Mouse (Mus musculus): Measurements from ENCODE around the gene Scamp3.
"Not testable (repeated sequence)": the region's sequence is repeated elsewhere in the genome, so short reads cannot be mapped to it uniquely, and the experiment has no call there.

The Scamp3 gene

DNA sequence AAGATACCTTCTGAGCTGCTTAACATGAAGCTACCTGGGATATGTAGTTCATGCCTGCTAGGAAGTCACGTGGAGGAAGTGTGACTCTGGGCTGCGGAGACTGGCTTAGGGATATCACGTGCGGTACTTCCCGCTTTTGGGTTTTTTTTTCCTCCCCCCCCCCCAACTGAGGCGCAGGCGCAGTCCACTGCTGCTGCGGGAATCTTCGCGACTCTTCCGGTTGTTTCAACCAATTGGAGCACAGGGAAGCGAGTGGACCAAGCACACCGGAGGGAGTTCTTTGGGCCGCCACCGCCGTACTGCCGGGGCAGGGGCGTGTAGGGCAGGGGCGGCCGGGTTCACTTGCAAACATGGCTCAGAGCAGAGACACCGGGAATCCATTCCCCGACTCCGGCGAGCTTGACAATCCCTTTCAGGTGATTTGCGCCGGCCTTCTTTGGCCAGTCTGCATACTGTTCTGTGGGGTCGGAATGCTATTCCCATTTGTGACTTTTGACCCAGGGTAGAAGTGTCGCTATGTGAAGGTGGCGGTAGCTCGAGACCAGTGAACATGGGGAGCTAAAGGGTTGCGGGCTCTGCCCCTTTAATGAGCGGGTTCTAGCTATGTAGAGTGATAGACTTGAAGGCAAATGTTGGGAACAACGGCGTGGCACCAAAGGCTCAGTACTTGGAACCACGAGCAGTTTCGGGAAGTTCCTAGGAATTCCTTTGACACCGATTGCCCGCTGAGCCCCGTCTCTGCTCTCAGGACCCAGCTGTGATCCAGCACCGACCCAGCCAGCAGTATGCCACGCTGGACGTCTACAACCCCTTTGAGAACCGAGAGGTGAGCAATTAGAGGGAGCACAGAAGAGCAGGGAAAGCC is at the start of gene Scamp3:
Gene Scamp3 (plus strand): TSS at position 232 of the 865 bp plus-strand sequence.
- peak; percentile 86 for DNase-seq (ENCODE audit: low spot score)

DNA sequence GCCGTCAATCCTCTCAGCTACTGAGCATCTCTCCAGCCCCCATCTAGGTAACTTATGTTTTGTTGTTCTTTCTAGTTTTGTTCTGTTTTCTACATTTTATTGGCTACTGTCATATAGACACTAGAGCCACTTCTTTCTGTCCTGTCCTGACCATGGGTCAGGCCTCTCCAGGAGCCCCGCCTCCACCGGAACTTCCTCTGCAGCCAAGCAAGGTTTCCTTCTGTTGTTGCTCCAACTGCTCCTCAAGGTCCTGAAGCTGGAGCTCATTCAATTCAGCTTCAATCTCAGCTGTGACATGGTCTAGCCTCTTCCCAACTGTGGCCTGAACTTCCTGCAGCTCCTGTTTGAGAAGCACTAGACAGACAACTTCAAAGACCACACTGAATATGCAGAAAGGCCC is 47.4 kb upstream of the Scamp3 start:
- no peak for DNase-seq (ENCODE audit: low spot score)

DNA sequence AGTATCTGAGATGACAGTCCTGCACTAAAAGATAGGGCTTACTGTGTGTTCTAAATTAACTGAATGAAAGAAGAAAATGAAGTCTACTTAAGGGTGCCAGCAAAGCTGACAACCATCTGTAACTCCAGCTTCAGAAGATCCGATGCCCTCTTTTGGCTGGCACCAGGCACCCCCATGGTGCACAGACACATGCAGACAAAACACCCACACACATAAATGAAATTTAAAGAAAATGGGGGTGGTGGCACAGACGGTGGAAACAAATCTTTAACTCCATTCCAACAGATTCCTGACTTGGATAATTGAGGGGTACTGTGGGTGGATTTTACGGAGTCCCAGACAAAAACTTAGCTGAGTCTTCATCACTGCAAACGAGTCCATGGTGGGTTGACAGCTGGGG is 45.5 kb upstream of the Scamp3 start:
- no peak for DNase-seq (ENCODE audit: low spot score)

DNA sequence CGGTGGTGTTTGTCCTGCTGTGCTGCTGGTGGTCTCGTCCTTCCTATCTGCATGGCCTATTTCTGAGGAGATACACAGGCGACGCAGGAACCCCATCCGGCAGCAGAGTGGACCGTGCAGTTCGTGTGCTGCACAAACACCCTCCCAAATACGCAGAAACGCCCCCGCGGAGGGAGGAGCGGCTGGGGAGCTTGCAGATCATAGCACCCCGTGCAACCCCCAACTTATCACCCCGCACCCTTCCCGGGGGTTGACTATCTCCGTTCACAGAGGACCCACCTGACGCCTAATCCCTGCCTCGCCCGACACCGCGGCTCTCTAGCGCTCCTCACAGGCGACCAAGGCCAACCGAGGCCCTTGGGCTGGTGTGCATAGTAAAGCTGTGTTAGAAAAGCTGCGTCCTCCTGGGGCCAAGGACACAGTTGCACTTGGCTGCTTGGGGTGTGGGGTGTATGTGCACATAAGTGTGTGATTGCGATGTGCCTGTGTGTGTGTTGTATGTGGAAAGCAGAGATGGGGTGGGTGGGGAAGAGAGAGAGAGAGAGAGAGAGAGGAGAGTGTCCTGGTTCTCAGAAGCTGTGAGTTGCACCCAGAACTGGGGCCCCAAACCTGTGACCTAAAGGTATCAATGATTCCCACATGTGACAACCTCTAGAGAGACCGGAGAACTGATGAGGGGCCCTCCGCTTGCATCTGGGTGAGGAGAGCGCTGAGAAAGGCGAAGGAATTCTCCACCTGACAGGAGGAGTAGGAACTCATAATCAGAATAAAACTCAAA is 44.8 kb upstream of the Scamp3 start:
- DNase-seq (ENCODE audit: low spot score) = peak; percentile 63

DNA sequence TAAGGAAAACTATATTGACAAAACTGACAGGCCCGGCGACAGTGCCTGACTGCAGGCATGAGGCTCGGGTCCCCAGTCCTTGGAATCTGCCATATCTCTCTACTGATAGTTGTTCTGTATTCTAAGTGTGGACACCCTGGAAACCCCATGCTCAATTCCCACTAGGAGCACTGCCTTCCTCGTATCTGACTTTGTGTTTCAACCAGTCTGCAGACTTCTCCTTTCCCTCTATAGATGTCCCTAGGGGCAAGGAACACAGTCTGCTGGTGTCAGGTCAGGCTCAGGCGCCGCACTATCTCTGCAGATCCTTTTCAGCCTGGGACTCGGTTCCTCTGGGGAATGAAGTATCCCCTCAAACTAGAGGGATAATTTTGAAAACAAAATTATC is 44.2 kb upstream of the Scamp3 start:
- no peak for DNase-seq (ENCODE audit: low spot score)

DNA sequence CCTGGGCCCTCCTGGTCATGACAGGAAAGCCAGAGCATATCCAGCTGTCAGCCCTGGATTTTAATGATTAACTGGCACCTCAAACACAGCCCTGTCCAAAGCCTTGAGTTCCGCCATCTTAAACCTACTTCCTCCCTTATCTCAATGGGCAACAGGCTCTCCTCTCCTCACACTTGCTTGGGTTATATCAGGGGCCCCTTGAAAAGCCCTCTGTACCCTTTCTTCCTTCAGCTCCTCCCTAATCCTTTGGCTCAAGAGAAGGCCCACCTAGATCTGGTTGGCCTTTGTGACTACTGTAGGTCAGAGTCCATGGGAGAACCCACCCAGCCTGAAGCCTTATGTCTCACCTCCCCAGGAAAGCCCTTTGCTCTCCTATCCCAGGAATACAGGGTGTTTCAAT is 43.5 kb upstream of the Scamp3 start:
- DNase-seq (ENCODE audit: low spot score) = no peak

DNA sequence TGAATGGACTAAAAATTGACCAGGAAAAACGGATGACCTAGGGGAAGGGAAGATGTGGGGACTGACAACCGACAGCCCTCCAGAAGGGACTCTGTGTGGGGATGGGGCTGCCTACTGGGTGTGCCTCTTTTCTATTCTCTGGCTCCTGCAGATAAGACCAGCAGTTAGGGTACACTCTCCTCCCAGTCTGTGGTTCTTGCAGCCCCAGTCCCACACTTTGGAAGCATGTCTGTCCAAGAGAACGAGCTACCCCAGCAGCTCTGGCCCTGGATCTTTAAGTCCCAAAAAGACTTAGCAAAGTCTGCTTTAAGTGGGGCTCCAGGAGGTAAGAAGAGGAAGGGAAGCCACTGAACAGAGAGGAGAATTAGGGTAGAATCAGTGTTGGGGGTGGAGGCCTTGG is 41.3 kb upstream of the Scamp3 start, which contains the start of gene Pklr:
Gene Pklr (plus strand): TSS at position 185 of the 400 bp plus-strand sequence.
- DNase-seq (ENCODE audit: low spot score) = no peak

DNA sequence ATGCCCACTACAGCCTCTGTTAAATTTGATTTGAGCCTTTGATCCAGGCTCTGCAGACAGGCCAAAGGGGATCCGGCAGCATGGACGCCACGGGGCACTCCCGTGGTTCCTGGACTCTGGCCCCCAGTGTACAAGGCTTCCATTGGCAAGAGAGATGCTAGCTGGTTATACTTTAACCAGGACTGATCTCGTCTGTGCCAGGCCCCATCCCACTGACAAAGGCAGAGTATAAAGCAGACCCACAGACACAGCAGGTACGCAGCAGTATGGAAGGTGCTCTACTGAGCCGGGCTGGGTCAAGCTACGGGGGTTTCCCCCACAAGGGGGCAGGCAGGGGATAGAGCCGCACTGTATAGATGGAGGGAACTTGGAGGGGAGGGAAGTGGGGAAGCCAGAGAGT is 40.9 kb upstream of the Scamp3 start:
- no peak for DNase-seq (ENCODE audit: low spot score)

DNA sequence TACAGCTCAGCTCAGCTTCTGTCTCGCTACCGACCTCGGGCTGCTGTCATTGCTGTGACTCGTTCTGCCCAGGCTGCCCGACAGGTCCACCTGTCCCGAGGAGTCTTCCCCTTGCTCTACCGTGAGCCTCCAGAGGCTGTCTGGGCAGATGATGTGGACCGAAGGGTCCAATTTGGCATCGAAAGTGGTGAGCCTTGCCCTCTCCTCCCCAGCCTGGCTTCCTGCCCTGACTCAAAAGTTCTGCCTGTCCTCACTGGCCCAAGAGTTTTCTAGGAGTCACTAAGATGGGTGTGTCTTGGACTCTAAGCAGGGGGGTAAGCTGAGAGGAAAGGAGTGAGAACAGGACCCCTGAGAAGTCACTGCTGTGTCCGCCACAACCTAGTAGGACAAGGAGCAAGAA is 32.5 kb upstream of the Scamp3 start:
- DNase-seq (ENCODE audit: low spot score) = no peak

DNA sequence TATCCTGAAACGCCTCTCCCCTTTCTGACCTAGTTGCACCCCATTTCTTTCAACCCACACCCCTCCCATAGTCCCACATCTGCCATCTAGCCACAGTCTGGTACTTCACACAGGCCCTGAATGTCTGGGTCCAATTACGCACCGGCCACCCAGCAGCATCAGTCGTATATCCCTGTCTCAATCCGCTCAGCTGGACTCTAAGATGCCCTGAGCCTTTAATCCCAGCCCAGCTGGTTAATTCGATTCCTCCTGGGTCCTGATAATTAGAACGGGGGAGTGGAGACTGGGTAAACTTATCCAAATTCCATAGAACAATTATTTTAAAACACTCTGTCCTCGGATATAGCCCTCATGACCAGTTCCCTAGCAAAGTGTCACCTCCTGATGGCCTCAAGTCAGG is 31.7 kb upstream of the Scamp3 start:
- DNase-seq (ENCODE audit: low spot score) = no peak

DNA sequence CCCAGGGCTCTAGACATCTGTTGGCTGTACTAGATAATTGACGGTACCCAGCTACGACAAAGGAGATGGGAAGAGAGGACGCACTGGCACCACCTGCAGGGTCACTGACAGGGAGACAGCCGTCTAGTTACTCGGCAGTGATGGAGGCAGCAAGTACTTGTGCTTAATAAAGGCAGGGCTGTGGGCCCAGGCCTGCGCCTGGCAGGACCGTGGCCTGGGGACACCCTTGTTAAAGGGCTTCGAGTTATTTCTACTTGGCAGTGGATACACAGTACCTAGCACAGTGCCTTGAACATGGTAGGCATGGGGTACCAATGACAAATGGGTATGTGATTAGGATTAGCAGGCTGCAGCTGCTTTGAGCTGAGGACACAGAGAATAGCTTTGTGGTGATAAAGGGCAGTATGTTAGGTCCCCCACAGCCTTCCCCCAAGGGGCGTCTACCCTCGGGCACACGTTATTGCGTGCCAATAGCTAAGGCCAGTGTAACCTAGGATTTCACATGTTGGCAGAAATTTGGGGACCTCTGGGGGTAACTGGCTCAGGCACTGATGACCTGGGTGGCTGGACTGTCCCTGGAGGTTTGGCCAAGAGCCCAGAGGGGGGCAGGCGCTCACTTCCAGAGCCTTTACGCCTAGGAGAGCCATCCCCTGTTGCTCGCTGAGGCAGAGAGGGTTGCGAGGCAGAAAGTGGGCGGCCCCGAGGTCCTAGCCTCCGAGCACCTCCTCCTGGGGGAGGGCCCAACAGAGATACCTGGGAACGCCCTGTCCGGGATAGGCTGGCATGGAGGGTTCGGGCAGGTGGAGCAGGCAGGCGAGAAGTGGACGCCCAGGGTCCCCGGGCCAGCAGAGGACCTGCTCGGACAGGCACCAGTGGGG is 29.9 kb upstream of the Scamp3 start:
- DNase-seq (ENCODE audit: low spot score) = no peak

DNA sequence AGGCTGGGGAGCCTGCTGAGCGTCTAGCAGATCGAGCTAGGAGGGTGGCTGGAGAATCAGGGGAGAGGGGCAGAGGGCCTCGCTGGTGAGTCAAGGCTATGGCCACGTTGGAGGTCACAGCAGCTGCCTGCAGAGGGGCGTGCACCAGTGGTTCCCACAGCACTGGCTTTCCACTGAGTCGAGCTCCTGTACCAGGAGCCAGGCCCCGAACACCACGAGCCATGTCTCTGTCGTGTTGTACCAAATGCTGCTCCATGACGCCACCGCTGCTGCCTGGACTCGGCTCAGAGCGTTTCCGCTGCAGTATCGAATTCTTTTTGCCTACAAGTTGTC is 29.3 kb upstream of the Scamp3 start:
- no peak for DNase-seq (ENCODE audit: low spot score)

DNA sequence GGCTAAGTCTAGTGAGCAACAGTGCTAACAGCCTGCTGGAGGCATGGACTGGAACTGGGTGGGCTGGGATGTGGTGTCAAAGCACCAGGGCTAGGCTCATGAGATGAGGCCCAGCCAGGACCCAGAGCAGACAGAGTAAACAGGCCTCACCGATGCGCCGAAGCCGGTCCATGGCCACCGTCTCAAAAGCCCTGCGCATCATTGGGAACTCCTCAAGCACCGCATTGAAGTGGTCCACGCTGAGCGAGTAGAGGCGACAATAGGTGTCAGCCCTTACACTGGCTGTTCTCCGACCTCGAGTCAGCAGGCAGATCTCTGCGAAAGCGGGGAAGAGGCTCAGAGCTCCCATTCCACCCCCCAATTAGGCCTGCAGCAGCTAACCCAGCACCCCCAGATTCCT is 28.7 kb upstream of the Scamp3 start:
- no peak for DNase-seq (ENCODE audit: low spot score)

DNA sequence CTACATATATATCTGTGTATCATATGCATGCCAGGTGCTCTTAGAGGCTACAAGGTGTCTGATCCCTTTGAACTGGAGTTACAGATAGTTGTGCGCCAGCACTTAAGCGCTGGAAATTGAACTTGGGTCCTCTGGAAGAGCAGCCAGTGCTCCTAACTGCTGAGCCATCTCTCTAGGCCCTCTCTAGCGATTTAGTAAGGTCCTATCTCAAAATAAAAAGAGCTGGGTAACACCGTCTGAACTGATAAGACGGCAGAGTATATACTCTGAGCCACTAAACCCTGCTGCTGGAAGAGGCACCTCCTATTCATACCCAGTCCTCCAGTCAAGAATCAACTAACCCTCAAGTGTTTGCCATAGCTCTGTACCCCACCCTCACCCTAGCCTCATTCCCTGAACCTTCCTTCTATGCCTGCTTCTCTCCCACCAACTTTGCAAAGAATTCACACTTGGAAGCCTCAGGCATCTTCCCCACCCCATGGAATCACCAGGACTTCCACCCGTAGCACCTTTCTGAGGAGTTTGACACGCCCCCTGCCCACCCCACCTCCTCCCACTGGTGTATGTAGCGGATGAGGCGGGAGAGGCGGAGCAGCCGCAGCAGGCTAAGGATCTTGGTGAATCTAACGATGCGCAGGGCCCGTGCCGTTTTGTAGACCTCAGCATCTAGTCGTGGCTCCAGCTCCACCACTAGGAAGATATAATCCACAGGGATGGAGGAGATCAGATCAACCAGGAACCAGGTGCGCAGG is 25.0 kb upstream of the Scamp3 start:
- DNase-seq (ENCODE audit: low spot score) = no peak

DNA sequence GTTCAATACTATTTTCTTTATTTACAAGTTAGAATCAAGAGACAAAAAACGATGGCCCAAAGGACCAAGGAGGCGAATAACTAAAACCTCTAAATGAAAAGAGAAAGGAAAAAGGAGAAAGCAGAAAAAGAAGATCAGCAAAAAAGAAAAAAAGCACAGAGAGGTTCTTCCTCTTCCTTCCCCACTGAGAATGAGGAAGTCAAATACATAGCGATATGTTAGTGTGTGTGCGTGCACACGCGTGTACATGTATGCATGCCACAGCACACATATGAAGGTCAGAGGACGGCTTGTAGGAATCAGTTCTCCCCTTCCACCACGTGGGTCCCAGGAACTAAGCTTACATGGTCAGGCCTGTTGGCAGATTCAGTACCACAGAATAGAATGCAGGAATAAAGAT is 20.3 kb upstream of the Scamp3 start:
- no peak for DNase-seq (ENCODE audit: low spot score)

DNA sequence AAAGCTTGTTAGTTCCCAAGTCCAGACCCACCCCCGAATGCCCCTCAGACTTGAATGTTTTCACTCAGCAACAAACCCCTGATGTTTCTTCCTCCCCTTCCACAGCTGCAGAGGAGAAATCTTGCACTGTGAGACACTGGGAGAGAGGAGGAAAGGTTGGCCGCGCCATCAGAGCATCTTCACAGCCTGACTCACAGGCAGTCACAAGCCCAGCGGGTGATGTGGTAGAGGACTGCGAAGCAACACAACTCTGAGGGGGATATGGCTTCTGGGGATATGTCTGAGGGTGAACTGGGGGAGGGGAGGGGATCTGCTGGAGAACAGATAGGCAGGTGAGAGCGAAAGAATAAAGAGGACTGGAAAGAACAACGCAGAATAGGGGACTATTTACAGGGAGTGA is 18.6 kb upstream of the Scamp3 start:
- no peak for DNase-seq (ENCODE audit: low spot score)

DNA sequence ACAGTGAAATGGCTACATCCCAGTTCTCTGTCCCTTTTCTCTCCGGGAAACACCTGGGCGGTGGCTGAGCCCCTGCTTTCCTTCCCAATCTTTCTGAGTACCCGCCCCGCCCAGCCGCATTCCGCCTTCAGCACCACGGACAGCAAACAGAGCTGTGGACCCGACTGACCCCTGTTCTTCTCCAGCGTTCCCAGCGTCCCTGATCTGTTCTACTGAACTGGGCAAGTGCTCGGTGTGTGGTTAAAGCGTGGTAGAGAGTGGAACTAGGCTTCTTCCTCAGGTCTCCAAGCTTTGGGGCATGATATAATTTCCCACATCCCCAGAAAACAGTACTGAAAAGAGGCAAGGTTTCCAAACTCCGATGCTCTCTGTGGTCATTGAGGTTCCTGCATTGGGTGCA is 18.1 kb upstream of the Scamp3 start:
- peak; percentile 90 for DNase-seq (ENCODE audit: low spot score)

DNA sequence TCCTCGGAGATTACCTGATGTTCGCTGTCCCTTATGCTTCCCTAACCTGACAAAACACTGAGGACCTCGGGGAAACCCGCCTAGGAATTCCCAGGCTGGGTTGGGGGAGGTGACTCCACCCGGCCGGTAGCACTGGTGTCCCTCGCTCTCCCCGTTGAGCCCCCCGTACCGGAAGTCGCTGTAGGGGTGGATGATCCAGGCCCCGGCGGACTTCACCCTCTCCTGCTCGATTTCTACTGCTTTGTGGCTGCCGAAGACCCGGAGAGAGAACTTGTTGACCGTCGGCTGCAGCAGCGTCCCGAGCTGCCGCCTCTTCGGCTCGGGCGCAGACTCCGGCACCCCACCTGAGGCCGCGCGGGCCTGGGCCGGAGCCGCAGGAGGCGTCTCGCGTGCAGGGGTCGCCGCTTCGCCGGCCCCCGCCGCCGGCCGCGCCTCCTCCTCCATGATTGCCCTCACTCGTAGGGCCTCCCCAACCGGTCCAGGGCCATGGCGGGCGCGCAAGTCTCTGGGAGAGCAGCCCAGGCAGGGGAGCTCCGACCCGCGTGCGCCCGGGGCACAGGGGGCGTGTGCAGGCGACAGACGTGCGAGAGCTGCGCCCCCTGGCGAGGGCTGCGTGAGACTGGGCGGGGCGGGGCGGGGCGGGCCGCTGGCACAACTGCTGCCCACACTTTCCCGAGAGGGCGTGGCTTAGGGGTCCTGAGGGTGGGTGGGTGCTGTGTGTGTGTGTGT is 17.5 kb upstream of the Scamp3 start, which contains the start of gene Hcn3:
Gene Hcn3 (minus strand): TSS at position 581 of the 729 bp plus-strand sequence.
- DNase-seq (ENCODE audit: low spot score) = peak; percentile 83

DNA sequence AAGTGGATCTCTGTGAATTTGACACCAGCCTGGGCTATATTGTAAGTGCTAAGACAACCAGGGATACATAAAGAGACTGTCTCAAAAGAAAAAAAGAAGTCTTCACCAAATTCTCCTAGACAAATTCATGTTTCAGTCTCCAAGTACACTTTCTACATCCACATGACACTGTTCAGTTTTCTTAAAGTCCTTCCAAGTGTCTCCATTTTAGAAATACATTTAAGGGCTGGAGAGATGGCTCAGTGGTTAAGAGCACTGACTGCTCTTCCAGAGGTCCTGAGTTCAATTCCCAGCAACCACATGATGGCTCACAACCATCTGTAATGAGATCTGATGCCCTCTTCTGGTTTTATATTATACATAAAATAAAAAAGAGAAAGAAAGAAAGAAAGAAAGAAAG is 16.1 kb upstream of the Scamp3 start:
- not testable (repeated sequence) for DNase-seq (ENCODE audit: low spot score)

DNA sequence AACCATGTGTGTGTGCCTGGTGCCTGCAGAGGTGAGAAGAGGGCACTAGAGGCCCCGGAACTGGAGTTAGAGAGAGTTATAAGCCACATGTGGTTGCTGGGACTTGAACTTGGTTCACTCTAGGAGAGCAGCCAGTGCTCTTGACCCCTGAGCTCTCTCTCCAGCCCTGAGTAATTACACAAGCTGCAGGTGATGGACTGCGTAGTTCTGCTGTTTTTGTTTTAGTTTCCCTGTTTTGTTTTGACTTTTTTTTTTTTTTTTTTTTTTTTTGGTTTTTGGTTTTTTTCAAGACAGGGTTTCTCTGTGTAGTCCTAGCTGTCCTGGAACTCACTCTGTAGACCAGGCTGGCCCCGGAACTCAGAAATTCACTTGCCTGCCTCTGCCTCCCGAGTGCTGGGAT is 15.5 kb upstream of the Scamp3 start:
- no peak for DNase-seq (ENCODE audit: low spot score)

DNA sequence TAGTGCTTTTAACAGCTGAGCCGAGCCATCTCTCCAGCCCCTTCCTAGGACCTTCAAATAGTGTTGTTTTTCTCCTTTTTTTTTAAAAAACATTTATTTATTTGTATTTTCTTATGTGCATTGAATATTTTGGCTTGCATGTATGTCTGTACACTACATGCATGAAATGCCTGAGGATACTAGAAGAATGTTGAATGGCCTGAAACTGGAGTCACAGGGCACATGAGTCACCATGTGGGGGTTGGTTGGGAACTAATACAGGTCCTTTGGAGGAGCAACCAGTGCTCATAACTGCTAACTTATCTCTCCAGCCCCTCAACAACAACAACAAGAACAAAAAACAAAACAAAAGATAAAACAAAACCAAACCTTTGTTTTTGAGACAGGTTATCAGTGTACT is 14.2 kb upstream of the Scamp3 start:
- no peak for DNase-seq (ENCODE audit: low spot score)

All from testis, postnatal 10 days (tissue).